Comparison of ENCODE assay signal across 8 mouse cellular contexts in genomic region chr11:8983237-8983861, GRCm38 (mm10). TPM values are rescaled to one million over a fixed set of nuclear protein-coding genes. Genes with fewer than 3 reads are reported as not detected.
DNase-seq lines count a peak whose midpoint lies in the region; ATAC-seq and TF ChIP-seq lines count a peak whose summit lies in the region.

No protein-coding gene starts in this region.

- H3K4me1 ChIP-seq in lung, adult 2 months (ENCODE audit: control insufficient read depth, insufficient read depth, low read length), result no peaks in the 10 kb centered on the region

- no peak overlapping the region for H3K4me3 ChIP-seq in lung, adult 2 months (replicated peaks; ENCODE audit: extremely low read depth, low read depth, low read length)

- WGBS in lung, adult 2 months, result 30% methylated on average over 6 of the region's 6 CpGs

- peak; percentile 68 for TF ChIP-seq CTCF in lung, adult 2 months (IDR thresholded peaks at IDR 0.05; ENCODE audit: insufficient read depth, low read length)

- ATAC-seq in activated CD4-positive, CD25-positive, alpha-beta regulatory T cell, adult 4 months, result peak; percentile 54

- no peak for TF ChIP-seq POLR2A in lung, adult 2 months (IDR thresholded peaks at IDR 0.05; ENCODE audit: borderline replicate concordance, extremely low read depth, low read depth, low read length)

- DNase-seq in CD4-positive, CD25-positive, alpha-beta regulatory T cell, adult 2 months (ENCODE audit: low read depth, low spot score), result peak; percentile 80
- peak; percentile 75 to 76 for DNase-seq in cerebellum, postnatal 36 days
- peak; percentile 83 for DNase-seq in gastrocnemius, postnatal 10 days
- peak; percentile 78 for DNase-seq in layer of hippocampus, adult 11-12 months (ENCODE audit: low spot score)
- peak; percentile 62 for DNase-seq in lung, adult 2 months
- DNase-seq in retina, adult 2 months (ENCODE audit: low read depth, low spot score), result peak; percentile 42
- peak; percentile 32 to 79 for DNase-seq in thymus, postnatal 10 days (ENCODE audit: low spot score in 2 of 2)

RNA-seq across cellular contexts. Expression of gene Pkd1l1, which starts 10.3 kb away (rescaled TPM):
- not detected for polyA plus RNA-seq in activated CD4-positive, CD25-positive, alpha-beta regulatory T cell, adult 4 months (2017; shearing (Covaris generic))
- under 1 TPM; 0.05 to 0.12 TPM for total RNA-seq in gastrocnemius, postnatal 10 days (2021)
- 0.08 and 0.52 TPM in 2 replicates for polyA plus RNA-seq in lung, adult 2 months (2012; rRNA removed)

RNA-seq across cellular contexts. Expression of gene Hus1, which starts 27.6 kb away (rescaled TPM):
- 1 to 10 TPM; 6.9 to 7.6 TPM for polyA plus RNA-seq in activated CD4-positive, CD25-positive, alpha-beta regulatory T cell, adult 4 months (2017; shearing (Covaris generic))
- 1 to 10 TPM; 7.7 to 8.0 TPM for total RNA-seq in gastrocnemius, postnatal 10 days (2021)
- 9.1 and 11.5 TPM in 2 replicates for polyA plus RNA-seq in lung, adult 2 months (2012; rRNA removed)
